Mouse (Mus musculus) left cerebral cortex, postnatal 25 days (tissue): ENCODE measurements at regions not wholly inside any gene's neighbourhood (a gene's known extent, or its start where the extent isn't known, plus 50 kb on each side); places are given as distances from the start of the nearest gene placed in this dataset.

Experiments used
- DNase-seq, 2 experiments: peaks; one replicate each; pipeline ENCODE4 v3.0.0; 2022; ENCODE audit warnings: low spot score in 2 of 2, mixed read lengths in 1 of 2
- intact Hi-C: fragments of 180-260 bp; cut with DNase I; formaldehyde crosslinking; loops from one replicate; pipeline ENCODE4 v1.15.1; 2025

DNA sequence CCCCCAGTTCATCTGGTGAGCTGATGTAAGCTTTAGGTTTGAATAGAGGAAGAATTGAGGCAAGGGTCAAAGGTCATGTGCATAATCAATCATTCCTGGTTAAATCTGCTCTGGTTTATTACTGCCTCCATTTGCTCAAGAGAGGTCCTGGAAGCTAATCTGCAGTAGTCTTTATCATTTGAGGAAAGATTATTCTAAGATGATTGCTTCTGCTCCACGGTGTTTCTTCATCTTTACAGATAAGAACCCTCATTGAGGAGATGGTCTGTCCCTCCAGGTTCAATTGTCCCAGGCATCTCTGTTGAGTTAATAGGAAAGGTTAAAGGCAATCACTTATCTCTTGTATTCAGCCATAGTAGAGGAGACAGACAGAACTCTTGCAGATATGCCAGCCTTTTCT is 3557.5 kb upstream of the Gm6569 start:
- intact Hi-C loops, result no loop called here
- no peak for DNase-seq

- intact Hi-C loops, result no loop called here
- no peak for DNase-seq
Measured at GRCm38 (mm10) chr15:70321781-70322180, 3512.6 kb upstream of the Gm6569 start.

- intact Hi-C loops, result no loop called here
- peak in 1 of 2 experiments; percentile 73 for DNase-seq
Measured at GRCm38 (mm10) chr15:70339241-70339640, 3495.1 kb upstream of the Gm6569 start.

- peak in 1 of 2 experiments; percentile 55 for DNase-seq
Measured at GRCm38 (mm10) chr15:70341401-70341800, 3493.0 kb upstream of the Gm6569 start.

DNA sequence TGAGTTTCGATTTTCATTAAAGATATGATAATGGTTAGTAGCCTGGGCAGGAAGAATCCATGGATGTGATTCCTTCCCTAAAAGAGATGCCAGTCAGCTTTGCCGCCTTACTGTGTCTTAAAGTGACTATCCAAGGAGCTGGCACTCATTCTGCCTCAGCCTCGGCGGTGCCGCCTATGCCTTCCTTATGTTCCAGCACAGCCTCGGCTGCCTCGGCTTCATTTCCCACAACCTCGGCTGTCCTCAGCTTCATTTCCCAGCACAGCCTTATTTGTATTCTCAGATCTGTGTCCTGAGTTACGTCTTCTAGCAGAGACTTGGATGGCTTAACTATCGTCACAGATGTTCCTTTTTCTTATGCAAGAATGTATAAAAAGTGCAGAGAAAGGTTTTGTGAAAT is 3476.4 kb upstream of the Gm6569 start:
- peak; percentile 32 to 92 for DNase-seq

More at GRCm38 (mm10) chr15:70341401-70341800, 3493.0 kb upstream of the Gm6569 start:
- intact Hi-C loops, result no loop called here

DNA sequence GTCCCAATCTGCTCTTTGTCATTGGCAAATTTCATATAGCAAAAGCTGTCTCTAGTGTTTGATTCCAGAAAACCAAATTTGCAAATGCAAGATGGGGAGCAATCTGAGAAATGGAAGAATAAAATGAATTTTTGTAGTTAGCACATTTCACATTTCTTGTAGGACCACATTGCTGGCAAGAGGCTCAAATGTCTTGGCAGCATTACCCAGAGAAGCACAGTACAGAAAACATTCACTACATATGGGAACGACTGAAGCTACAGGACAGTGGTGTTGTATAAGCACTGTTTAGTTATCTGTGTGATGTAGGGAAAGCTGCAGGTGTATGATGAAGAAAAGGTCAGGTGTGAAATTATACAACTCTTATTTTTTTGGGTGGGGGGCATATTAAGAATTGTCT is 3449.7 kb upstream of the Gm6569 start:
- peak in 1 of 2 experiments; percentile 39 for DNase-seq
- intact Hi-C loops, result no loop called here

More for the DNA sequence above, 3476.4 kb upstream of the Gm6569 start:
- intact Hi-C loops, result loop anchor here (10.0 kb wide), 1 partner anchor 353 kb away; no protein-coding TSS in a partner anchor

- intact Hi-C loops, result no loop called here
- no peak for DNase-seq
Measured at GRCm38 (mm10) chr15:70416311-70416710, 3418.1 kb upstream of the Gm6569 start.

DNA sequence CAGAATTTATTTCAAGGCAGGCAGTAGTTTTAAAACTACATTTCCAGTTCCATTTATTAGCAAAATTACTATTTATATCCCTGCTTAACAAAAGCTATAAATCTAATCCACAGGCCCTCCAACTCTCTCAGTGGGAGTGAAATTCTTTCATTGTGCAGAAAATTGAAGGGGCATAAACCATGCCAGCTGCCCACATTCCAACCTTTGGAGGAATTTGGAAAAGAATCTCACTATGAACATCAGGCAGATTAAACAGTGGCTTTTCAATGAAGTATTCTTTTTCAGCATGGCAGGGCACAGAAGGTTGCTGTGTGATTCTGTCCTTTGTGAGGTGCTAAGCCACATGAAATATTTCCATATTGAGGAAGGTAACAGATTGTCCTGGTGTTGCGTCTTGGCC is 3408.8 kb upstream of the Gm6569 start:
- no peak for DNase-seq
- intact Hi-C loops, result no loop called here
